Mouse (Mus musculus): ENCODE measurements around the gene Lcn5.

- TF ChIP-seq MAX (IDR thresholded peaks at IDR 0.05; ENCODE audit: low read length) (no peak), EP300 (IDR thresholded peaks at IDR 0.05; ENCODE audit: low read depth in 1 of 2, low read length in 2 of 2) (no peak), ELF1 (IDR thresholded peaks at IDR 0.05; ENCODE audit: low read depth, low read length) (no peak), TBP (IDR thresholded peaks at IDR 0.05; ENCODE audit: low read depth, low read length) (no peak)
Measured at GRCm38 (mm10) chr2:25625986-25626385, 31.8 kb upstream of the Lcn5 start.

All from MEL (cell line).